Mouse (Mus musculus) stomach, embryonic 14.5 days (tissue): ENCODE data around the gene Ppm1j. TPM values are rescaled to one million over a fixed set of nuclear protein-coding genes. Genes with fewer than 3 reads are reported as not detected.
"Not testable (repeated sequence)": the region's sequence is repeated elsewhere in the genome, so short reads cannot be mapped to it uniquely, and the experiment has no call there.

Experiments used
- ATAC-seq: fragments of 200-750 bp; cut with Nextera tagmentation; 2 replicates; pipeline ENCODE4 v1.8.0; 2017; ENCODE audit warnings: low read depth, moderate TSS enrichment; ENCODE audit not compliant: insufficient number of reproducible peaks, insufficient read depth, low FRiP score
- H3K27ac ChIP-seq: fragments of 300-500 bp; sonication (generic); 2 replicates; pipeline ENCODE4 v1.5.1; 2014; ENCODE audit warnings: mild to moderate bottlenecking, low read length, moderate library complexity, mixed read lengths
- H3K27me3 ChIP-seq: fragments of 300-500 bp; sonication (generic); 2 replicates; pipeline ENCODE4 v1.6.1; 2014; ENCODE audit warnings: low read length, control low read depth, mixed read lengths; ENCODE audit not compliant: control insufficient read depth, insufficient read depth
- H3K36me3 ChIP-seq: fragments of 300-500 bp; sonication (generic); 2 replicates; pipeline ENCODE4 v1.6.1; 2014; ENCODE audit warnings: mild to moderate bottlenecking, control low read depth, low read length, moderate library complexity, mixed read lengths; ENCODE audit not compliant: control insufficient read depth, insufficient read depth
- H3K4me1 ChIP-seq: fragments of 300-500 bp; sonication (generic); 2 replicates; pipeline ENCODE4 v1.6.1; 2014; ENCODE audit warnings: low read length, control low read depth, mixed read lengths; ENCODE audit not compliant: control insufficient read depth, insufficient read depth
- H3K4me2 ChIP-seq: fragments of 300-500 bp; sonication (generic); replicated peaks from 2 replicates; pipeline ENCODE4 v1.6.1; 2014; ENCODE audit warnings: low read depth, low read length, control low read depth
- H3K4me3 ChIP-seq: fragments of 300-500 bp; sonication (generic); 2 replicates; pipeline ENCODE4 v1.5.1; 2014; ENCODE audit warnings: low read depth, low read length, control low read depth
- H3K9ac ChIP-seq: fragments of 300-500 bp; sonication (generic); replicated peaks from 2 replicates; pipeline ENCODE4 v1.6.1; 2014; ENCODE audit warnings: low read depth, mild to moderate bottlenecking, control low read depth, low read length, moderate library complexity, mixed read lengths
- H3K9me3 ChIP-seq: fragments of 300-500 bp; sonication (generic); 2 replicates; pipeline ENCODE4 v1.6.1; 2016; ENCODE audit warnings: low read depth, low read length, control low read depth; ENCODE audit not compliant: control insufficient read depth
- whole genome bisulfite sequencing: fragments of 180-500 bp; shearing (Covaris S2); extraction: QIAGEN DNeasy Blood & Tissue Kit; methylation state at CpG from one replicate; pipeline ENCODE4 v1.1.7; 2014; 5-methylcytosine and 5-hydroxymethylcytosine counted together
- polyA plus RNA-seq: library from polyadenylated mRNA; unstranded; fragments of >200 nt; fragmentation: Nextera tagmentation; extraction: Ambion mirVana; gene quantifications from 2 replicates; pipeline ENCODE4 v1.2.1, GENCODE M21; 2014

Gene Ppm1j
- polyA plus RNA-seq, 1 experiment from 2014 or later = 4.0 TPM

- ATAC-seq = no peak
- H3K4me1 ChIP-seq = no peaks in the 10 kb centered on the region
- peak overlapping the region; percentile 29 for H3K4me3 ChIP-seq
- H3K4me2 ChIP-seq = peak overlapping the region; percentile 65
- no peak overlapping the region for H3K27ac ChIP-seq
- WGBS = 19% methylated on average over 5 of the region's 5 CpGs
- no peaks in the 10 kb centered on the region for H3K36me3 ChIP-seq
- no peaks in the 10 kb centered on the region for H3K27me3 ChIP-seq
- H3K9ac ChIP-seq = peak overlapping the region; percentile 33; the same call in 1 of the 2 replicates
- H3K9me3 ChIP-seq = no peaks in the 10 kb centered on the region
Observed at GRCm38 (mm10) chr3:104758869-104759268, 22.0 kb upstream of the Ppm1j start.

GRCm38 (mm10) chr3:104762103-104762863 lies 18.6 kb upstream of the Ppm1j start:
- not testable (repeated sequence) for H3K9ac ChIP-seq, H3K9me3 ChIP-seq, H3K36me3 ChIP-seq, H3K27ac ChIP-seq, H3K4me2 ChIP-seq, ATAC-seq, H3K27me3 ChIP-seq, H3K4me3 ChIP-seq, H3K4me1 ChIP-seq
- WGBS = 35% methylated on average over 19 of the region's 20 CpGs

GRCm38 (mm10) chr3:104765021-104765420 lies 15.8 kb upstream of the Ppm1j start:
- Histone ChIP-seq H3K4me2 (no peak overlapping the region), H3K27ac (no peak overlapping the region), H3K36me3 (no peaks in the 10 kb centered on the region), H3K4me3 (no peak overlapping the region), H3K4me1 (no peaks in the 10 kb centered on the region), H3K9me3 (no peaks in the 10 kb centered on the region), H3K9ac (no peak overlapping the region), H3K27me3 (no peaks in the 10 kb centered on the region)
- ATAC-seq = no peak
- WGBS = 27% methylated on average over 4 of the region's 4 CpGs

DNA sequence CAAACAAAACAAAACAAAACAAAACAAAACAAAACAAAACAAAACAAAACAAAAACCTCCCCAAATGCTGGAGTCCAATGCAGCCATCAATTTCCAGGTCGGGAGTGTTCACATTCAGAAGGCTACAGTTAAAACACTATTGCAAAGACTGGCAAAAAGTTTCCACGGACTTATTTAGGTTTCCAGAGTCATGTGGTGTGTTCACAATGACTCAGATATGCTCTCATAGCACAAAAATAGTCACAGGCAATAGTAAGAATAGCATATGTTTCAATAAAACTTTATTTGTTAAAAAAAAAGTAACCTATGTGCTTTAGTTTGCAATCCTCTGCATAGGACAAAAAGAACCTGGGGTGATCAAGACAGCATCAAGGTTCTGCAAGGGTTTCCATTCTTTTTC lies 13.7 kb upstream of the Ppm1j start:
- H3K4me3 ChIP-seq = no peak overlapping the region
- H3K27ac ChIP-seq = no peak overlapping the region
- no peaks in the 10 kb centered on the region for H3K9me3 ChIP-seq
- H3K27me3 ChIP-seq = no peaks in the 10 kb centered on the region
- no peak overlapping the region for H3K4me2 ChIP-seq
- no peak overlapping the region for H3K9ac ChIP-seq
- no peak for ATAC-seq
- WGBS = 61% methylated on average over 2 of the region's 2 CpGs
- H3K36me3 ChIP-seq = no peaks in the 10 kb centered on the region
- no peaks in the 10 kb centered on the region for H3K4me1 ChIP-seq

DNA sequence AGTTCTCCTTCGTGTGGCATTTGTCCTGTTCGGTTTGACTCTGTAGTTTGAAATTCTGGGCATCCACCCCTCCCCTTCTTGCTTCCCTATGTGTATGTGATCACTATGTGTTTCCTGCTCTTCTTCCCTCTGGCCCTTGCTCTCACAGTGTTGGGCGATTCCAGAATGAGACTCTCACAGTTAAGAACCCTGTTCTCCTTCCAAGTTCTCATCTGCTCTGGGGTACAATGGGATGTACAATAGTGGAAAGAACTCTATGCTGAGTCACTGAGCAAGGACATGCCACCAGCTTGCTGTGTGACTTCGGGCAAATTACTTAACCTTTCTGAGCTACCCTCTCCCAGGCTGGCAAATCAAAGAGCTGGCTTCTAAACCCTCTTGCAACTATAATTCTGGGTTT lies 13.1 kb upstream of the Ppm1j start:
- Histone ChIP-seq H3K4me1 (no peaks in the 10 kb centered on the region), H3K27me3 (no peaks in the 10 kb centered on the region), H3K4me3 (no peak overlapping the region), H3K4me2 (no peak overlapping the region), H3K9ac (no peak overlapping the region), H3K36me3 (no peaks in the 10 kb centered on the region), H3K9me3 (no peaks in the 10 kb centered on the region), H3K27ac (no peak overlapping the region)
- WGBS = 72% methylated on average over 4 of the region's 4 CpGs
- ATAC-seq = no peak

DNA sequence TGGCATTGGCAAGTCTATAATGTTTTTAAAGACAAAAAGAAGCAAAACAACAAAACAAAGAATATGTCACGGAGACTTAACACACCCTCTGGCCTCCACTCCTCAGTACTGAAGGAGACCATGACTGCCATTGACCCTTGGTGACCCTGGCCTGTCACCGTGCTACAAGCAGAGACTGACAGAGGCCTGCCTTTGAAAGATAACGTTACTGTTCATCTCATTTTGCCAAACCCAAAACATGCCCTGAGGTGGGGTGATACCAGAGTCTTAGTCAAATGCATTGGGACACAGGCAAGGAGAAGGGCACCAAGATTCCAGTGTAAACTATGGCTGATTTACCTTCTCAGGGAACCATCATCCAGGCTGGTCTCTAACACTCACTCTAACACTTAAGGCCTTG lies 11.7 kb upstream of the Ppm1j start:
- Histone ChIP-seq H3K36me3 (no peaks in the 10 kb centered on the region), H3K27ac (no peak overlapping the region), H3K4me3 (no peak overlapping the region), H3K27me3 (no peaks in the 10 kb centered on the region), H3K4me2 (no peak overlapping the region), H3K4me1 (no peaks in the 10 kb centered on the region), H3K9ac (no peak overlapping the region), H3K9me3 (no peaks in the 10 kb centered on the region)
- ATAC-seq = no peak
- WGBS = 60% methylated on average over 3 of the region's 3 CpGs

DNA sequence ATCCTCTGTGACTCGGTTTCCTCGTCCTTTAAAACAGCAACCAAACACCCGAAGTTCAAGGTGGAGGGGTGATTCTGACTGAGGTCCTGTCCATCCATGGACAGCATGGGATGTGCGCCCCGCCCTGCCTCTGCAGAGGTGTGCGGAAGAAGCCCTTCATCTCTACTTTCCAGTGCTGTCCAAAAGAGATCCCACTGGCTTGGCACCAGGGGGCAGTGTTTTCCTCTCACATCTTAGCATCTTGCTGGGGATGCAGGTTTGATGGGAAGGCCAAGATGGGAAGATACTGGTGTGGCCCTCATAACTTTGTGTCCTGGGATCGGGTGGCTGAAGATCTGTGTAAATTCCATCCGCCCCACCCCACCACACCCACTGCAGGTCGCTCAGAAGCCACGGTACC lies 10.8 kb upstream of the Ppm1j start:
- Histone ChIP-seq H3K27ac (no peak overlapping the region), H3K27me3 (no peaks in the 10 kb centered on the region), H3K9ac (no peak overlapping the region), H3K4me2 (no peak overlapping the region), H3K4me1 (no peaks in the 10 kb centered on the region), H3K36me3 (no peaks in the 10 kb centered on the region), H3K4me3 (no peak overlapping the region), H3K9me3 (no peaks in the 10 kb centered on the region)
- WGBS = 54% methylated on average over 10 of the region's 10 CpGs
- no peak for ATAC-seq

- ATAC-seq = no peak
- Histone ChIP-seq H3K9me3 (no peaks in the 10 kb centered on the region), H3K36me3 (no peaks in the 10 kb centered on the region), H3K4me2 (no peak overlapping the region), H3K9ac (no peak overlapping the region), H3K4me1 (no peaks in the 10 kb centered on the region), H3K27me3 (no peaks in the 10 kb centered on the region), H3K4me3 (no peak overlapping the region), H3K27ac (no peak overlapping the region)
- 41% methylated on average over 3 of the region's 3 CpGs for WGBS
Observed at GRCm38 (mm10) chr3:104770918-104771317, 9.9 kb upstream of the Ppm1j start.

GRCm38 (mm10) chr3:104771460-104771859 lies 9.4 kb upstream of the Ppm1j start:
- Histone ChIP-seq H3K27ac (no peak overlapping the region), H3K27me3 (0 out of 2 replicates have a peak, but pooled peaks cover 1% of the 10 kb centered on the region), H3K9me3 (no peaks in the 10 kb centered on the region), H3K4me3 (no peak overlapping the region), H3K4me2 (no peak overlapping the region), H3K9ac (no peak overlapping the region), H3K36me3 (no peaks in the 10 kb centered on the region), H3K4me1 (no peaks in the 10 kb centered on the region)
- 62% methylated on average over 6 of the region's 6 CpGs for WGBS
- ATAC-seq = no peak
